Mouse (Mus musculus) MEL (cell line): ENCODE measurements around the gene Rnf111. TPM values are rescaled to one million over a fixed set of nuclear protein-coding genes. Genes with fewer than 3 reads are reported as not detected.

ENCODE experiments used
- DNase-seq: peaks from one replicate; pipeline ENCODE4 v3.0.0; 2011; ENCODE audit warnings: low read depth, low spot score
- H3K27ac ChIP-seq: 2 replicates; pipeline ENCODE4 v1.5.1; 2012; ENCODE audit warnings: low read depth, mild to moderate bottlenecking, control low read depth, low read length, moderate library complexity; ENCODE audit not compliant: control insufficient read depth
- H3K27me3 ChIP-seq, 2 experiments: fragments of 150-350 bp in 1 of 2; sonication (generic) in 1 of 2; 2 replicates each; pipeline ENCODE4 v1.6.1; 2012; ENCODE audit warnings: low read length in 2 of 2, mild to moderate bottlenecking in 2 of 2, improper control_type of control experiment in 1 of 2, moderate library complexity in 1 of 2; ENCODE audit not compliant: insufficient read depth in 2 of 2, control insufficient read depth in 1 of 2
- H3K36me3 ChIP-seq, 2 experiments: 2 replicates each; pipeline ENCODE4 v1.6.1; 2012 to 2014; ENCODE audit warnings: low read length in 2 of 2, improper control_type of control experiment in 1 of 2, inconsistent platforms in 1 of 2, mild to moderate bottlenecking in 1 of 2; ENCODE audit not compliant: insufficient read depth in 2 of 2, control insufficient read depth in 1 of 2
- H3K4me1 ChIP-seq, 2 experiments: fragments of 150-350 bp in 1 of 2; sonication (generic) in 1 of 2; 2 replicates each; pipeline ENCODE4 v1.6.1; 2012; ENCODE audit warnings: low read length in 2 of 2, improper control_type of control experiment in 1 of 2, mild to moderate bottlenecking in 1 of 2; ENCODE audit not compliant: insufficient read depth in 2 of 2, control insufficient read depth in 1 of 2
- H3K4me3 ChIP-seq, 2 experiments: fragments of 150-350 bp in 1 of 2; sonication (generic) in 1 of 2; 2 replicates each; pipeline ENCODE4 v1.5.1; 2012; ENCODE audit warnings: low read depth in 2 of 2, low read length in 2 of 2, mild to moderate bottlenecking in 2 of 2, moderate library complexity in 2 of 2, control low read depth in 1 of 2, improper control_type of control experiment in 1 of 2; ENCODE audit not compliant: control insufficient read depth in 1 of 2, insufficient read depth in 1 of 2
- H3K79me2 ChIP-seq: 2 replicates; pipeline ENCODE4 v1.6.1; 2012; ENCODE audit warnings: mild to moderate bottlenecking, low read length, moderate library complexity; ENCODE audit not compliant: control insufficient read depth, poor library complexity, insufficient read depth
- H3K9ac ChIP-seq: 2 replicates; pipeline ENCODE4 v1.6.1; 2012; ENCODE audit warnings: low read depth, mild to moderate bottlenecking, control low read depth, low read length, moderate library complexity; ENCODE audit not compliant: control insufficient read depth, poor library complexity, severe bottlenecking
- H3K9me3 ChIP-seq: fragments of 150-350 bp; sonication (generic); replicated peaks from 2 replicates; pipeline ENCODE4 v1.6.1; 2012; ENCODE audit warnings: mild to moderate bottlenecking, low read length, improper control_type of control experiment, moderate library complexity; ENCODE audit not compliant: insufficient read depth
- CHD2 ChIP-seq: IDR thresholded peaks from 2 replicates; pipeline ENCODE4 v1.6.1; 2011; ENCODE audit warnings: low read length, improper control_type of control experiment
- CTCF ChIP-seq, 3 experiments: IDR thresholded peaks in 2 of 3; conservative IDR thresholded peaks in 1 of 3; 2 replicates each; pipeline ENCODE4 v1.5.1; 2011 to 2012; ENCODE audit warnings: low read length in 3 of 3, low read depth in 2 of 3, mild to moderate bottlenecking in 2 of 3, improper control_type of control experiment in 1 of 3, inconsistent platforms in 1 of 3, mixed read lengths in 1 of 3, moderate library complexity in 1 of 3; ENCODE audit not compliant: control insufficient read depth in 1 of 3, insufficient read depth in 1 of 3, poor library complexity in 1 of 3, severe bottlenecking in 1 of 3
- EP300 ChIP-seq, 2 experiments: IDR thresholded peaks; 2 replicates each; pipeline ENCODE4 v1.6.1; 2011; ENCODE audit warnings: improper control_type of control experiment in 2 of 2, low read length in 2 of 2, low read depth in 1 of 2, mild to moderate bottlenecking in 1 of 2
- GABPA ChIP-seq: IDR thresholded peaks from 2 replicates; pipeline ENCODE4 v1.6.1; 2012; ENCODE audit warnings: low read depth, mild to moderate bottlenecking, inconsistent platforms, low read length, improper control_type of control experiment, moderate library complexity
- GATA1 ChIP-seq: IDR thresholded peaks from 2 replicates; pipeline ENCODE4 v1.6.1; 2011; ENCODE audit warnings: low read depth, low read length, improper control_type of control experiment
- HCFC1 ChIP-seq: IDR thresholded peaks from 2 replicates; pipeline ENCODE4 v1.6.1; 2012; ENCODE audit warnings: low read depth, mild to moderate bottlenecking, inconsistent platforms, low read length, improper control_type of control experiment, moderate library complexity
- KAT2A ChIP-seq: conservative IDR thresholded peaks from 2 replicates; pipeline ENCODE4 v1.6.1; 2012; ENCODE audit warnings: low read depth, low read length, improper control_type of control experiment, inconsistent platforms
- MAX ChIP-seq: IDR thresholded peaks from 2 replicates; pipeline ENCODE4 v1.6.1; 2011; ENCODE audit warnings: low read length, improper control_type of control experiment
- MAZ ChIP-seq: IDR thresholded peaks from 2 replicates; pipeline ENCODE4 v1.6.1; 2012; ENCODE audit warnings: low read depth, mild to moderate bottlenecking, inconsistent platforms, low read length, improper control_type of control experiment
- MXI1 ChIP-seq: IDR thresholded peaks from 2 replicates; pipeline ENCODE4 v1.6.1; 2011; ENCODE audit warnings: mild to moderate bottlenecking, low read depth, low read length, improper control_type of control experiment
- MYC ChIP-seq: IDR thresholded peaks from 2 replicates; pipeline ENCODE4 v1.6.1; 2011; ENCODE audit warnings: low read depth, mild to moderate bottlenecking, low read length, improper control_type of control experiment, moderate library complexity
- NELFE ChIP-seq: IDR thresholded peaks from 2 replicates; pipeline ENCODE4 v1.6.1; 2011; ENCODE audit warnings: low read depth, low read length, improper control_type of control experiment
- NRF1 ChIP-seq: IDR thresholded peaks from 2 replicates; pipeline ENCODE4 v1.6.1; 2014; ENCODE audit warnings: low read depth, mild to moderate bottlenecking, inconsistent platforms, low read length, improper control_type of control experiment, moderate library complexity; ENCODE audit not compliant: poor library complexity, insufficient read depth, severe bottlenecking
- POLR2AphosphoS2 ChIP-seq: IDR thresholded peaks from 2 replicates; pipeline ENCODE4 v1.6.1; 2011; ENCODE audit warnings: low read length, improper control_type of control experiment
- SMC3 ChIP-seq: IDR thresholded peaks from 2 replicates; pipeline ENCODE4 v1.6.1; 2011; ENCODE audit warnings: low read depth, low read length, improper control_type of control experiment
- TBP ChIP-seq: IDR thresholded peaks from 2 replicates; pipeline ENCODE4 v1.8.0; 2011; ENCODE audit warnings: low read depth, low read length, improper control_type of control experiment
- UBTF ChIP-seq: IDR thresholded peaks from 2 replicates; pipeline ENCODE4 v1.6.1; 2012; ENCODE audit warnings: low read depth, mild to moderate bottlenecking, inconsistent platforms, low read length, improper control_type of control experiment, moderate library complexity, borderline replicate concordance; ENCODE audit not compliant: insufficient read depth
- USF2 ChIP-seq, 2 experiments: IDR thresholded peaks; 2 replicates each; pipeline ENCODE4 v1.6.1; 2011 to 2012; ENCODE audit warnings: improper control_type of control experiment in 2 of 2, low read length in 2 of 2, borderline replicate concordance in 1 of 2, inconsistent platforms in 1 of 2, low read depth in 1 of 2, mild to moderate bottlenecking in 1 of 2; ENCODE audit not compliant: insufficient read depth in 1 of 2
- ZMIZ1 ChIP-seq: IDR thresholded peaks from 2 replicates; pipeline ENCODE4 v1.6.1; 2012; ENCODE audit warnings: low read depth, mild to moderate bottlenecking, inconsistent platforms, low read length, improper control_type of control experiment, moderate library complexity
- polyA plus RNA-seq, 2 experiments: library from polyadenylated mRNA; stranded (reverse) in 1 of 2; unstranded in 1 of 2; fragments of >175 nt in 1 of 2; fragments of >200 nt in 1 of 2; gene quantifications; 2 replicates each; pipeline versions ENCODE4 v1.2.1 to v1.2.4; 2012; ENCODE audit warnings: low replicate concordance in 2 of 2, low read depth in 1 of 2; ENCODE audit not compliant: insufficient read length in 2 of 2, insufficient read depth in 1 of 2, missing spikeins in 1 of 2
- total RNA-seq: library from RNA; depleted of rRNA; stranded (reverse); fragments of 300-350 nt; gene quantifications from 2 replicates; pipeline ENCODE4 v1.2.3, GENCODE M21; 2012

The Rnf111 gene
- total and polyA plus RNA-seq, 3 experiments: 25.2 to 88.2 (median 46.0) TPM

DNA sequence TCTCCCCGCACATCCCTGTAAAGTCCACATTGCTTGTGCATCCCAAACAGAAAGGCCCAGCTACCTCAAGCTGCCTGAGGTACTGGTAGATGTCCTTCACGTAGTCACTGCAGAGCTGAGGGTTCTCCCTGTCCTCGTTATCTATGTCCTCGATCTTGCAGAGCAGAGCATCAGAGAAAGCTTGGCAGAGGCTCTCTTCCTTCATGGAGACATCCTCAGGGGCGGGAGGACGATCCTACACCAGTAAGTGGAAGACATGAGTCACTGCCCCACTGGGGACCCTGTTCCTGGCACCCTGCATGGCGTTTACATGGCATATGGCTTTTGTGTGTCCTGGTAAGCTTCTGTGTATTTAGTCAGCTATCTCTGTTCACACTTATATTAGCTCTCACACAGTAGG lies 90.5 kb downstream of the Rnf111 start:
- no peak overlapping the region for H3K4me3 ChIP-seq
- no peaks in the 10 kb centered on the region for H3K79me2 ChIP-seq
- H3K9ac ChIP-seq: no peak overlapping the region
- H3K36me3 ChIP-seq: peaks cover 0 to 23% of the 10 kb centered on the region in 2 experiments; a peak in 2 of 4 replicates
- H3K4me1 ChIP-seq: no peaks in the 10 kb centered on the region
- no peaks in the 10 kb centered on the region for H3K9me3 ChIP-seq
- H3K27ac ChIP-seq: no peak overlapping the region
- DNase-seq: no peak
- TF ChIP-seq GATA1: peak; percentile 46
- TF ChIP-seq MYC: no peak
- H3K27me3 ChIP-seq: no peaks in the 10 kb centered on the region

GRCm38 (mm10) chr9:70410668-70411067 lies 92.9 kb downstream of the Rnf111 start:
- no peak for TF ChIP-seq KAT2A
- TF ChIP-seq MAX: no peak
- TF ChIP-seq GATA1: no peak
- TF ChIP-seq MXI1: no peak
- TF ChIP-seq SMC3: no peak
- no peak for TF ChIP-seq CTCF (IDR thresholded peaks at IDR 0.05 in 2 of 3, conservative IDR thresholded peaks at IDR 0.05 in 1 of 3; ENCODE audit: control insufficient read depth in 1 of 3, insufficient read depth in 1 of 3, low read depth in 2 of 3, low read length in 3 of 3, poor library complexity in 1 of 3, severe bottlenecking in 1 of 3)
- TF ChIP-seq HCFC1: no peak
- TF ChIP-seq GABPA: no peak
- Histone ChIP-seq H3K4me3 (no peak overlapping the region), H3K4me1 (no peaks in the 10 kb centered on the region), H3K27ac (no peak overlapping the region), H3K27me3 (no peaks in the 10 kb centered on the region), H3K9ac (no peak overlapping the region), H3K9me3 (no peaks in the 10 kb centered on the region), H3K79me2 (no peaks in the 10 kb centered on the region), H3K36me3 (peaks cover 0 to 18% of the 10 kb centered on the region in 2 experiments; a peak in 2 of 4 replicates)
- no peak for DNase-seq

GRCm38 (mm10) chr9:70409743-70410142 lies 93.8 kb downstream of the Rnf111 start:
- H3K27me3 ChIP-seq: no peaks in the 10 kb centered on the region
- peaks cover 0 to 15% of the 10 kb centered on the region in 2 experiments; a peak in 2 of 4 replicates for H3K36me3 ChIP-seq
- H3K79me2 ChIP-seq: no peaks in the 10 kb centered on the region
- H3K9ac ChIP-seq: no peak overlapping the region
- H3K4me1 ChIP-seq: no peaks in the 10 kb centered on the region
- DNase-seq: no peak
- H3K9me3 ChIP-seq: no peaks in the 10 kb centered on the region
- H3K4me3 ChIP-seq: no peak overlapping the region
- TF ChIP-seq SMC3: no peak
- TF ChIP-seq GATA1: no peak
- TF ChIP-seq TBP: no peak
- TF ChIP-seq MAZ: no peak
- no peak for TF ChIP-seq KAT2A
- no peak for TF ChIP-seq NELFE
- TF ChIP-seq NRF1: no peak
- no peak for TF ChIP-seq EP300 (IDR thresholded peaks at IDR 0.05; ENCODE audit: low read depth in 1 of 2, low read length in 2 of 2)
- TF ChIP-seq USF2 (IDR thresholded peaks at IDR 0.05; ENCODE audit: borderline replicate concordance in 1 of 2, insufficient read depth in 1 of 2, low read depth in 1 of 2, low read length in 2 of 2): no peak
- TF ChIP-seq ZMIZ1: no peak
- no peak for TF ChIP-seq CHD2
- TF ChIP-seq UBTF: no peak
- no peak for TF ChIP-seq POLR2AphosphoS2
- TF ChIP-seq GABPA: no peak
- TF ChIP-seq, all 39 proteins: peak for 0
- no peak overlapping the region for H3K27ac ChIP-seq
